ENCODE assay signal across 7 mouse cellular contexts in genomic region chr17:32166687-32167086, GRCm38 (mm10). TPM values are rescaled to one million over a fixed set of nuclear protein-coding genes. Genes with fewer than 3 reads are reported as not detected.
A peak's percentile ranks its signal among the peaks of the same experiment; 100 is the strongest.
DNase-seq lines count a peak whose midpoint lies in the region; ATAC-seq and TF ChIP-seq lines count a peak whose summit lies in the region.

Gene Notch3, minus strand, starts transcription at chr17:32166852.

- peak within 1 kb of the TSS; percentile 54 for H3K4me3 ChIP-seq in hindbrain, embryonic 15.5 days
- peak within 1 kb of the TSS; percentile 51 to 53 for H3K4me3 ChIP-seq in liver, embryonic 14.5 days (ENCODE audit: insufficient read depth in 1 of 2, low read depth in 2 of 2, low read length in 2 of 2)
- peak within 1 kb of the TSS; percentile 39 for H3K4me3 ChIP-seq in olfactory bulb, adult 2 months (ENCODE audit: insufficient read depth, low read depth, low read length)

- TF ChIP-seq POLR2A in olfactory bulb, adult 2 months (IDR thresholded peaks at IDR 0.05; ENCODE audit: insufficient read depth, low read depth, low read length): no peak

- peak within 1 kb of the TSS; percentile 58 for H3K9ac ChIP-seq in hindbrain, embryonic 15.5 days
- no peak within 1 kb of the TSS; the same call in 1 of the 2 replicates for H3K9ac ChIP-seq in liver, embryonic 14.5 days (replicated peaks)

- peak within 1 kb of the TSS; percentile 86 for H3K27ac ChIP-seq in hindbrain, embryonic 15.5 days (replicated peaks)
- H3K27ac ChIP-seq in liver, embryonic 14.5 days: no peak within 1 kb of the TSS
- no peak within 1 kb of the TSS for H3K27ac ChIP-seq in olfactory bulb, adult 2 months (ENCODE audit: insufficient read depth, low read depth, low read length)

- H3K4me2 ChIP-seq in hindbrain, embryonic 15.5 days: peak within 1 kb of the TSS; percentile 93
- H3K4me2 ChIP-seq in liver, embryonic 14.5 days (ENCODE audit: low read depth): peak within 1 kb of the TSS; percentile 71

- peaks cover 42% of the 10 kb centered on the region for H3K4me1 ChIP-seq in hindbrain, embryonic 15.5 days (replicated peaks)
- H3K4me1 ChIP-seq in liver, embryonic 14.5 days (replicated peaks; ENCODE audit: control insufficient read depth in 2 of 2, insufficient read depth in 2 of 2, low read length in 1 of 2): peaks cover 11 to 14% of the 10 kb centered on the region in 2 experiments
- peaks cover 30% of the 10 kb centered on the region for H3K4me1 ChIP-seq in olfactory bulb, adult 2 months (ENCODE audit: control insufficient read depth, insufficient read depth, low read length)

- 0% methylated on average over 19 of the region's 39 CpGs for WGBS in hindbrain, embryonic 15.5 days
- WGBS in liver, embryonic 14.5 days (ENCODE audit: insufficient replicate concordance): 2% methylated on average over 38 of the region's 39 CpGs
- WGBS in olfactory bulb, adult 2 months: 2% methylated on average over 37 of the region's 39 CpGs

- TF ChIP-seq EP300 in liver, embryonic 14.5 days (IDR thresholded peaks at IDR 0.05; ENCODE audit: low read depth): no peak

- no peaks in the 10 kb centered on the region for H3K9me3 ChIP-seq in hindbrain, embryonic 15.5 days
- no peaks in the 10 kb centered on the region for H3K9me3 ChIP-seq in liver, embryonic 14.5 days (ENCODE audit: control insufficient read depth, low read length)

- peak; percentile 55 for DNase-seq in ES-CJ7 (ENCODE audit: low read depth, low spot score)
- peak; percentile 24 to 48 for DNase-seq in adrenal gland, adult 18-20 months (ENCODE audit: low spot score in 2 of 2)
- peak; percentile 73 for DNase-seq in forelimb bud, embryonic 11.5 days (ENCODE audit: low read depth, low spot score)
- DNase-seq in liver, embryonic 14.5 days (ENCODE audit: low read depth in 3 of 3, low spot score in 3 of 3): no peak
- DNase-seq in frontal cortex, postnatal 25 days (ENCODE audit: low spot score in 2 of 2): no peak

- no peaks in the 10 kb centered on the region for H3K36me3 ChIP-seq in hindbrain, embryonic 15.5 days
- no peaks in the 10 kb centered on the region for H3K36me3 ChIP-seq in liver, embryonic 14.5 days (replicated peaks; ENCODE audit: control insufficient read depth, insufficient read depth, low read depth)

- TF ChIP-seq CTCF in liver, embryonic 14.5 days (IDR thresholded peaks at IDR 0.05; ENCODE audit: low read depth): no peak
- no peak for TF ChIP-seq CTCF in olfactory bulb, adult 2 months (IDR thresholded peaks at IDR 0.05; ENCODE audit: insufficient read depth, low read depth, low read length)

- ATAC-seq in hindbrain, embryonic 15.5 days (ENCODE audit: low FRiP score, low read depth): peak; percentile 40
- peak; percentile 26; the same call in 1 of the 2 replicates for ATAC-seq in liver, embryonic 14.5 days (ENCODE audit: insufficient read depth)

- H3K27me3 ChIP-seq in hindbrain, embryonic 15.5 days: no peaks in the 10 kb centered on the region
- peaks cover 51% of the 10 kb centered on the region for H3K27me3 ChIP-seq in liver, embryonic 14.5 days (ENCODE audit: control insufficient read depth, insufficient read depth, low read length)

RNA-seq across cellular contexts. Expression of gene Notch3, which starts in this region (rescaled TPM):
- 1 to 10 TPM; 5.2 to 8.8 TPM for total RNA-seq in adrenal gland, adult 18-20 months (2021)
- 8.2 and 10.5 TPM in 2 replicates for polyA plus RNA-seq in hindbrain, embryonic 15.5 days (2015; fragmentation: Nextera tagmentation; extraction: Ambion mirVana)
- 0.55 and 0.66 TPM in 2 replicates for polyA plus RNA-seq in liver, embryonic 14.5 days (2012; rRNA removed)
- polyA plus RNA-seq in liver, embryonic 14.5 days (2014; fragmentation: Nextera tagmentation; extraction: Ambion mirVana): 0.22 and 0.30 TPM in 2 replicates
- not detected in 2 replicates for polyA plus RNA-seq in olfactory bulb, adult 2 months (2012; ENCODE audit: insufficient read depth, insufficient read length, low replicate concordance, missing spikeins)

Comparison
In these comparisons a context has a peak if more than half of its experiments do, and no peak if none do; other contexts are left out.
1. Peak in ATAC-seq, H3K4me3 ChIP-seq and H3K4me2 ChIP-seq in liver, embryonic 14.5 days; RNA of the gene not detected or under 1 TPM.
2. DNase-seq: peak in ES-CJ7 (single experiment), adrenal gland, adult 18-20 months (2 of 2) and forelimb bud, embryonic 11.5 days (single experiment); none in liver, embryonic 14.5 days (0 of 3) and frontal cortex, postnatal 25 days (0 of 2).
3. Peak in every context shown above with its lines, with median percentiles within 50 percentile points of each other: H3K4me3 ChIP-seq.